Mouse (Mus musculus) liver, adult 2 months (tissue): Measurements from ENCODE around the gene Mindy4.

ENCODE experiments used
- CTCF ChIP-seq: fragments of 200-500 bp; IDR thresholded peaks from 2 replicates; pipeline ENCODE4 v1.5.1; 2011; ENCODE audit warnings: low read depth, low read length, control low read depth
- POLR2A ChIP-seq: fragments of 200-500 bp; IDR thresholded peaks from 2 replicates; pipeline ENCODE4 v1.6.1; 2011; ENCODE audit warnings: low read length, control low read depth; ENCODE audit not compliant: insufficient read depth; ENCODE audit errors: extremely low read depth

DNA sequence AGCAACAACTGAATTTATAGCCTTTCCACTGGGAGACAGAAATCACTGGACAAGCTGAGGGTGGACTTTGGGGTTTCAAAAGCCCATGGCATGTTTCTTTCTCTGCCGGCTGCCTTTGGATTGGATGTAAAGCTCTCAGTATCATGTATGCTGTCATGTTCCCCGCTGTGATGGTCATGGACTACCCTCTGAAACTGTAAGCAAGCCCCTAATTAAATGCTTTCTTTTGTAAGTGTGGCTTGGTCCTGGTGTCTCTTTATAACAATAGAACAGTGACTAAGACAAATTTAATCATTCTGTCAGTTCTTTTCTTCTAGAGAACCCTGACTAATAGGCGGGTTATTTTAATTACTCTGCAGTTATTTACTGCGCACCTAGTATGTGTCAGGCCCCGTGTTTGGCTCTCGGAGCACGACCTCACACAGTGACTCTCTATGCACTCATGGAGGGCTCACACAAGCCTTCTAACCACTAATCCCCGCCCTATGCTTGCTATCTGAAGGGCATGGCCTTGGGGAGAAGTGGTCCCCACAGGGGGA, 40.1 kb upstream of the Mindy4 start:
- no peak for TF ChIP-seq POLR2A
- no peak for TF ChIP-seq CTCF
